In the genomic region with DNA sequence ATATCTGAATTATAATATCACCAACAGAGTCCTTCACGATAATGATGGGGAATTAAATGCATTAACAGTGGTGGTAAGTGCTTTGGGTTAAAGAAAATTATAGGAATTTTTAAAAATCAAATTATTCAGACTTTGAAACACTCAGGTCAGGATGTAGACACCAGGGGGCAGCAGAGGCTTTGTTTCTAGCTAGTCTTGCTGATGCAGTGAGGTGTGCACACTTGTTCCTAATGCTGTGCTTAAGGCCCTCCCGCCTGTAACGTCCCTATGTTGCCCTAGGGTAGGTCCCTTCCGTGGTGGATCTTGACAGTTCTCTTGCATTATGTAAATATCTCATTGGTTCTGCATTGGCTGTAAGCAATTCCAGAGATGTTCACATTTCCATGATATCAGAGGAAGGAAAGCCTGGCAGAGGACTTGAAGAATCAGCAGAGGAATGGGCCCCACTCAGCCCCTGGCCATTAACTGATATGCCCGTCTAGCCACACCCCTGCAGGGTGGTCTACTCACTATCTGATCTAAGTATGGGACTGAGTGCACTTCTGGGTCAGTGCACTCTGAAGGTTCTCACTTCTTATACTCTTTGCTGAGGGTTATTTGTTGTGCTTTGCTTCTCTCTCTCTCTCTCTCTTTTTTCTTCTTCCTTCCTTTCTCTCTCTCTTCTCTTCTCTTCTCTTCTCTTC, we compare ENCODE assay signal across 7 mouse cellular contexts. TPM values are rescaled to one million over a fixed set of nuclear protein-coding genes. Genes with fewer than 3 reads are reported as not detected.
A peak's percentile ranks its signal among the peaks of the same experiment; 100 is the strongest.
DNase-seq lines count a peak whose midpoint lies in the region; ATAC-seq and TF ChIP-seq lines count a peak whose summit lies in the region.

No protein-coding gene starts in this region.

- in situ Hi-C loops in ES-E14 (cut with MboI; ENCODE audit: low sequenced_read_pairs in 2 of 2, unreplicated experiment in 2 of 2) = loop anchor here (5.0 to 10.0 kb wide), 3 partner anchors 339 to 419 kb away; no protein-coding TSS in a partner anchor

- ATAC-seq in common myeloid progenitor, adult 5-6 weeks (replicated peaks; ENCODE audit: low read depth, poor library complexity, severe bottlenecking) = peak; percentile 73

- no peak overlapping the region for H3K4me3 ChIP-seq in ES-E14 (ENCODE audit: insufficient read depth in 1 of 2, low read depth in 1 of 2, low read length in 2 of 2, poor library complexity in 1 of 2, severe bottlenecking in 1 of 2)

- no peak overlapping the region for H3K9ac ChIP-seq in ES-E14 (ENCODE audit: insufficient read depth, low read depth, low read length, poor library complexity, severe bottlenecking)

- no peak overlapping the region for H3K27ac ChIP-seq in ES-E14 (ENCODE audit: insufficient read depth, low read depth, low read length, poor library complexity, severe bottlenecking)

- H3K4me1 ChIP-seq in ES-E14 (ENCODE audit: control insufficient read depth in 2 of 2, insufficient read depth in 2 of 2, low read length in 2 of 2, poor library complexity in 1 of 2) = 0 out of 4 replicates have a peak, but pooled peaks cover 0 to 1% of the 10 kb centered on the region in 2 experiments

- no peaks in the 10 kb centered on the region for H3K36me3 ChIP-seq in ES-E14 (ENCODE audit: control insufficient read depth, insufficient read depth, low read length, poor library complexity, severe bottlenecking)

- no peak for DNase-seq in ES-E14 (ENCODE audit: low read depth, low spot score)
- DNase-seq in adrenal gland, adult (ENCODE audit: inconsistent age in 2 of 2, low spot score in 1 of 2) = peak; percentile 47 to 88
- peak; percentile 54 to 64 for DNase-seq in gastrocnemius, postnatal 4 days (ENCODE audit: low spot score in 2 of 2)
- peak; percentile 87 to 88 for DNase-seq in kidney, postnatal 4 days
- peak; percentile 85 for DNase-seq in lung, postnatal 36 days
- peak; percentile 89 for DNase-seq in right cerebral cortex, postnatal 4 days

- H3K9me3 ChIP-seq in ES-E14 (ENCODE audit: control insufficient read depth, insufficient read depth, low read depth, low read length) = no peaks in the 10 kb centered on the region

TF ChIP-seq in ES-E14, 5 proteins besides CTCF, POLR2A, EP300 and RAD21:
- TF ChIP-seq ZC3H11A (IDR thresholded peaks at IDR 0.05; ENCODE audit: borderline replicate concordance, low read depth, low read length) = peak; percentile 91
- no peak for TF ChIP-seq CHD2 (IDR thresholded peaks at IDR 0.05; ENCODE audit: low read depth, low read length)

RNA-seq across cellular contexts. Expression of a gene that starts 8.1 kb away (rescaled TPM):
- total RNA-seq in ES-E14 (2012; rRNA removed) = 6.7 and 16.0 TPM in 2 replicates
- total RNA-seq in common myeloid progenitor, adult 5-6 weeks (2017) = 18.4 and 25.2 TPM in 2 replicates
- 10 to 100 TPM; 27.3 to 29.5 TPM for total RNA-seq in gastrocnemius, postnatal 4 days (2021)

RNA-seq across cellular contexts. Expression of a gene that starts 19.3 kb away (rescaled TPM):
- 3.8 and 10.9 TPM in 2 replicates for total RNA-seq in ES-E14 (2012; rRNA removed)
- total RNA-seq in common myeloid progenitor, adult 5-6 weeks (2017) = 0.39 and 0.87 TPM in 2 replicates
- total RNA-seq in gastrocnemius, postnatal 4 days (2021) = 10 to 100 TPM; 72.4 to 88.9 TPM
